Mouse (Mus musculus) large intestine, adult 2 months (tissue): ENCODE measurements around the gene Akap2. TPM values are rescaled to one million over a fixed set of nuclear protein-coding genes. Genes with fewer than 3 reads are reported as not detected.

Experiments used
- DNase-seq: peaks from one replicate; pipeline ENCODE4 v3.0.0-alpha.2; 2012; ENCODE audit warnings: low read depth, low spot score
- WGBS: fragments of 180-500 bp; shearing (Covaris S2); methylation state at CpG from one replicate; pipeline ENCODE4 v1.1.7; 2018; 5-methylcytosine and 5-hydroxymethylcytosine counted together
- polyA plus RNA-seq: library from polyadenylated mRNA; depleted of rRNA; stranded (reverse); fragments of >200 nt; gene quantifications from 2 replicates; pipeline ENCODE4 v1.2.3, GENCODE M21; 2012; rRNA removed

Gene Akap2
- polyA plus RNA-seq, 1 experiment = 7.4 TPM

GRCm38 (mm10) chr4:57916711-57917110, 199.3 kb downstream of the Akap2 start:
- 24% methylated on average over 4 of the region's 4 CpGs for WGBS
- no peak for DNase-seq

- WGBS = 22% methylated on average over 8 of the region's 8 CpGs
- no peak for DNase-seq
These were observed 202.3 kb downstream of the Akap2 start for GRCm38 (mm10) chr4:57919494-57920423.

- WGBS = 92% methylated on average over 1 of the region's 1 CpGs
These were observed 203.1 kb downstream of the Akap2 start for GRCm38 (mm10) chr4:57920522-57920921.

GRCm38 (mm10) chr4:57922171-57922570, 204.7 kb downstream of the Akap2 start:
- DNase-seq = no peak
- WGBS = 46% methylated on average over 5 of the region's 5 CpGs

More at GRCm38 (mm10) chr4:57920522-57920921, 203.1 kb downstream of the Akap2 start:
- no peak for DNase-seq

GRCm38 (mm10) chr4:57924556-57925071, 207.2 kb downstream of the Akap2 start:
- no peak for DNase-seq
- WGBS = 78% methylated on average over 6 of the region's 6 CpGs

GRCm38 (mm10) chr4:57927464-57928205, 210.2 kb downstream of the Akap2 start:
- no peak for DNase-seq
- 20% methylated on average over 3 of the region's 3 CpGs for WGBS

- no peak for DNase-seq
These were observed 213.2 kb downstream of the Akap2 start for GRCm38 (mm10) chr4:57930559-57931170.

GRCm38 (mm10) chr4:57934181-57934580, 216.7 kb downstream of the Akap2 start:
- no peak for DNase-seq
- 77% methylated on average over 5 of the region's 5 CpGs for WGBS

More at GRCm38 (mm10) chr4:57930559-57931170, 213.2 kb downstream of the Akap2 start:
- 65% methylated on average over 5 of the region's 5 CpGs for WGBS

- WGBS = 81% methylated on average over 6 of the region's 6 CpGs
- no peak for DNase-seq
These were observed 219.8 kb downstream of the Akap2 start for GRCm38 (mm10) chr4:57937292-57937691.

GRCm38 (mm10) chr4:57940631-57941030, 223.2 kb downstream of the Akap2 start:
- WGBS = 82% methylated on average over 4 of the region's 4 CpGs
- no peak for DNase-seq

GRCm38 (mm10) chr4:57942892-57943291, 225.4 kb downstream of the Akap2 start:
- WGBS = 79% methylated on average over 2 of the region's 2 CpGs
- no peak for DNase-seq

Other genes with a start within 250 kb of the Akap2 start
- 0.17 and 0.52 TPM in 2 replicates for gene Pakap, start 149.5 kb upstream of the Akap2 start, polyA plus RNA-seq
- 13.7 and 20.0 TPM in 2 replicates for gene D630039A03Rik, start 198.6 kb downstream of the Akap2 start, polyA plus RNA-seq
- 601 and 707 TPM in 2 replicates for gene Txn1, start 238.8 kb downstream of the Akap2 start, polyA plus RNA-seq